Mouse (Mus musculus): ENCODE results near the gene Ubxn7.

Gene Ubxn7

DNA sequence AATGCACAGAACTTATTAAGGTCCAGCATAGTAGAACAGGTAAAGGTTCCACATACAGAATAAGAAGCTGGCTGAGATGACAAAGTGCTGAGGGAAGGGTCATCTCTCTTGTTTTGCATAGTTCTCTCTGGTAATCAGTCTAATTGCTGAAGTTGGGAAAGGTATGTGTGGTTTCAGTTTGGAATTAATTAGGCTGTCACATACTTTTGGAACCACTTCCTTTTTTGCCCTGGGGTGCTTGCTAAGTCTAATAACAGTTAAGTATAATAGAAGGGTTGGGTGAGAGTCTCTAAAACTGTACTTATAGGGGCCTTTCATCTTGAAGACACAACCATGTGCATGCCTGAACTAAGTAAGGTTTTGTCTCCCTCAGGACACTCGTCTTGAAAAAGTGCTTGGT lies 104.6 kb downstream of the Ubxn7 start:
- no peak for DNase-seq

DNA sequence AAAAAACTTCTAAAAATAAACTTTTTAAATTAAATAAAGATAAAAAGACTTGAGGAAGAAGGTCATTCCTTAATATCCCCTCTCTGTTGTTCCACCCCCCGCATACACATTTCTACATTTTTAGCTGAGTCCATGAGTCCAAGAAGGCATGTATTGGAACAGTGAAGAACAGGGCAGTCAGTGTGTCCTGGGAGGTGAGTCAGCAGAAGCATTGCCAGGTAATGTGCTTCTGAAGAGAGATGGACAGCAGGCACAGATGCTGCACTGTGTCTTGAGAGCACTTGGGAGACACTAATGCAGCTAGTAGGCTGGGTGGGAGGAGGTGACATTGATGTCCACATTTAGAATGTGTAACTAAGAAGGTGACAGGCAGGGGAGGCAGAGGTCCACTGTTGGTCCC lies 105.2 kb downstream of the Ubxn7 start:
- no peak for DNase-seq

DNA sequence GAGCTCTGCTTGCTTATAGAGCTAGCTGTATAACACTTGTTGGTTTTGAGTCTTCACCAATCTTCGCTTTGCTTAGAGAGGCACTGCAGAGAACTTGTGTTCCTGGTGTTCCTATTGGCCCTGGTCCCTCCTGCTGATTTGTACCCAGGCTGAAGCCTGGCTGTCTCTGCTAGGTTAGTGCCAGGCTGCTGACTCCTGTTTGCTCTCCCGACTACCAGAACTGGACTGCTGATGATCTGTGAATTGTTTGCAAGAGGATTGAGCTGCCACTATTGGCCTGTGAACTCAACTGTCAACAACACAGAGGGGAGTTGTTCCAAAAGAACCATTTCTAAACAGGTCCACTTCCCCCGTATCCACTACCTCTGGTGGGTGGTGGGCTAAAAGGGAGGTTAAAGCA lies 109.4 kb downstream of the Ubxn7 start:
- no peak for DNase-seq

Data from right cerebral cortex, postnatal 25 days (tissue).